In genomic region chr9:20665925-20666324, GRCm38 (mm10) we compare ENCODE assay signal across 9 mouse cellular contexts. TPM values are rescaled to one million over a fixed set of nuclear protein-coding genes. Genes with fewer than 3 reads are reported as not detected.
DNase-seq lines count a peak whose midpoint lies in the region; ATAC-seq lines count a peak whose summit lies in the region.
"Had no signal": no experiment of that assay in that cellular context is flagged by ENCODE, and none has a peak within 500 bp of the region (broad histone marks: within the 10 kb centered on the region; RNA-seq: fewer than 3 reads in every experiment).

No protein-coding gene starts in this region.

- H3K4me2 ChIP-seq in liver, embryonic 12.5 days: 0 out of 2 replicates have a peak overlapping the region, but pooled peaks have one; percentile 32
- H3K4me2 ChIP-seq in hindbrain, embryonic 15.5 days: no peak overlapping the region
- no peak overlapping the region for H3K4me2 ChIP-seq in neural tube, embryonic 14.5 days (ENCODE audit: low read depth, low read length)

- WGBS in liver, embryonic 12.5 days (ENCODE audit: insufficient replicate concordance): 29% methylated on average over 8 of the region's 8 CpGs
- WGBS in forebrain, embryonic 10.5 days: 31% methylated on average over 8 of the region's 8 CpGs
- whole genome bisulfite sequencing in hindbrain, embryonic 15.5 days: 8% methylated on average over 8 of the region's 8 CpGs
- 11% methylated on average over 8 of the region's 8 CpGs for WGBS in neural tube, embryonic 14.5 days

- DNase-seq in liver: no peak
- no peak for DNase-seq in forebrain, embryonic 10.5 days (ENCODE audit: extremely low spot score, low spot score)
- DNase-seq in thymus, postnatal 36 days: no peak
- DNase-seq in kidney, adult 18-20 months: no peak
- no peak for DNase-seq in ovary, postnatal 14 days (ENCODE audit: low spot score)
- DNase-seq: gastrocnemius, postnatal 36 days had no signal

- no peak for ATAC-seq in liver, embryonic 12.5 days
- no peak for ATAC-seq in hindbrain, embryonic 15.5 days (ENCODE audit: low FRiP score, low read depth)
- no peak for ATAC-seq in neural tube, embryonic 14.5 days (ENCODE audit: low read depth)

- H3K36me3 ChIP-seq in liver, embryonic 12.5 days: peaks cover 46% of the 10 kb centered on the region
- H3K36me3 ChIP-seq in forebrain, embryonic 10.5 days (replicated peaks): peaks cover 53% of the 10 kb centered on the region
- H3K36me3 ChIP-seq in hindbrain, embryonic 15.5 days: peaks cover 18% of the 10 kb centered on the region; the same call in 1 of the 2 replicates
- 0 out of 2 replicates have a peak, but pooled peaks cover 8% of the 10 kb centered on the region for H3K36me3 ChIP-seq in neural tube, embryonic 14.5 days (ENCODE audit: control insufficient read depth, insufficient read depth, low read length)

- H3K4me3 ChIP-seq in liver, embryonic 12.5 days: no peak overlapping the region
- H3K4me3 ChIP-seq in forebrain, embryonic 10.5 days: no peak overlapping the region
- no peak overlapping the region for H3K4me3 ChIP-seq in hindbrain, embryonic 15.5 days
- no peak overlapping the region for H3K4me3 ChIP-seq in neural tube, embryonic 14.5 days (ENCODE audit: low read depth, low read length)

- H3K9me3 ChIP-seq in liver, embryonic 12.5 days (replicated peaks): no peaks in the 10 kb centered on the region
- H3K9me3 ChIP-seq in forebrain, embryonic 10.5 days: no peaks in the 10 kb centered on the region
- no peaks in the 10 kb centered on the region for H3K9me3 ChIP-seq in hindbrain, embryonic 15.5 days
- H3K9me3 ChIP-seq in neural tube, embryonic 14.5 days (ENCODE audit: control insufficient read depth, low read length): no peaks in the 10 kb centered on the region

- no peak overlapping the region for H3K27ac ChIP-seq in liver, embryonic 12.5 days
- peak overlapping the region; percentile 3; the same call in 1 of the 2 replicates for H3K27ac ChIP-seq in forebrain, embryonic 10.5 days
- H3K27ac ChIP-seq in hindbrain, embryonic 15.5 days (replicated peaks): peak overlapping the region; percentile 84
- peak overlapping the region; percentile 87 for H3K27ac ChIP-seq in neural tube, embryonic 14.5 days (ENCODE audit: low read depth, low read length)

- H3K27me3 ChIP-seq in liver, embryonic 12.5 days (replicated peaks): peaks cover 2% of the 10 kb centered on the region; the same call in 1 of the 2 replicates
- no peaks in the 10 kb centered on the region for H3K27me3 ChIP-seq in forebrain, embryonic 10.5 days (ENCODE audit: poor library complexity, severe bottlenecking)
- no peaks in the 10 kb centered on the region for H3K27me3 ChIP-seq in hindbrain, embryonic 15.5 days
- no peaks in the 10 kb centered on the region for H3K27me3 ChIP-seq in neural tube, embryonic 14.5 days (ENCODE audit: control insufficient read depth, insufficient read depth, low read length)

- H3K9ac ChIP-seq in liver, embryonic 12.5 days: no peak overlapping the region
- no peak overlapping the region for H3K9ac ChIP-seq in hindbrain, embryonic 15.5 days
- no peak overlapping the region for H3K9ac ChIP-seq in neural tube, embryonic 14.5 days (replicated peaks; ENCODE audit: low read depth, low read length)

- H3K4me1 ChIP-seq in liver, embryonic 12.5 days: peaks cover 20% of the 10 kb centered on the region
- H3K4me1 ChIP-seq in forebrain, embryonic 10.5 days: peaks cover 39% of the 10 kb centered on the region
- H3K4me1 ChIP-seq in hindbrain, embryonic 15.5 days (replicated peaks): peaks cover 47% of the 10 kb centered on the region
- H3K4me1 ChIP-seq in neural tube, embryonic 14.5 days (ENCODE audit: control insufficient read depth, insufficient read depth, low read length): peaks cover 40% of the 10 kb centered on the region

RNA-seq across cellular contexts. Expression of gene Pin1, which starts 14.0 kb away (rescaled TPM):
- polyA plus RNA-seq in liver, embryonic 12.5 days (2016; fragmentation: Nextera tagmentation; extraction: Ambion mirVana): 37.2 and 39.0 TPM in 2 replicates
- polyA plus RNA-seq in forebrain, embryonic 10.5 days (2016; fragmentation: Nextera tagmentation; extraction: Ambion mirVana): 86.3 and 86.4 TPM in 2 replicates
- polyA plus RNA-seq in hindbrain, embryonic 15.5 days (2015; fragmentation: Nextera tagmentation; extraction: Ambion mirVana): 66.0 and 66.3 TPM in 2 replicates
- polyA plus RNA-seq in neural tube, embryonic 14.5 days (2014; fragmentation: Nextera tagmentation; extraction: Ambion mirVana): 61.1 and 68.8 TPM in 2 replicates

RNA-seq across cellular contexts. Expression of gene Fbxl12, which starts 21.4 kb away (rescaled TPM):
- 6.2 and 6.4 TPM in 2 replicates for polyA plus RNA-seq in liver, embryonic 12.5 days (2016; fragmentation: Nextera tagmentation; extraction: Ambion mirVana)
- 18.4 and 19.0 TPM in 2 replicates for polyA plus RNA-seq in forebrain, embryonic 10.5 days (2016; fragmentation: Nextera tagmentation; extraction: Ambion mirVana)
- polyA plus RNA-seq in hindbrain, embryonic 15.5 days (2015; fragmentation: Nextera tagmentation; extraction: Ambion mirVana): 13.8 TPM in 2 replicates
- polyA plus RNA-seq in neural tube, embryonic 14.5 days (2014; fragmentation: Nextera tagmentation; extraction: Ambion mirVana): 9.6 and 10.6 TPM in 2 replicates

RNA-seq across cellular contexts. Expression of gene Ubl5, which starts 23.2 kb away (rescaled TPM):
- 307 TPM in 2 replicates for polyA plus RNA-seq in liver, embryonic 12.5 days (2016; fragmentation: Nextera tagmentation; extraction: Ambion mirVana)
- 356 and 383 TPM in 2 replicates for polyA plus RNA-seq in forebrain, embryonic 10.5 days (2016; fragmentation: Nextera tagmentation; extraction: Ambion mirVana)
- polyA plus RNA-seq in hindbrain, embryonic 15.5 days (2015; fragmentation: Nextera tagmentation; extraction: Ambion mirVana): 441 and 476 TPM in 2 replicates
- 464 and 488 TPM in 2 replicates for polyA plus RNA-seq in neural tube, embryonic 14.5 days (2014; fragmentation: Nextera tagmentation; extraction: Ambion mirVana)
